Mouse (Mus musculus) induced T-regulatory cell, adult 2 months (primary cell): ENCODE results near the gene Aox3.

ENCODE experiments used
- DNase-seq: peaks from one replicate; pipeline ENCODE4 v3.0.0-alpha.2; 2012; ENCODE audit warnings: low read depth

Gene Aox3

GRCm38 (mm10) chr1:58210203-58210602 is 97.3 kb downstream of the Aox3 start, which contains the start of gene Aox4:
TSS of gene Aox4 (plus strand) at chr1:58210397.
- no peak for DNase-seq

DNA sequence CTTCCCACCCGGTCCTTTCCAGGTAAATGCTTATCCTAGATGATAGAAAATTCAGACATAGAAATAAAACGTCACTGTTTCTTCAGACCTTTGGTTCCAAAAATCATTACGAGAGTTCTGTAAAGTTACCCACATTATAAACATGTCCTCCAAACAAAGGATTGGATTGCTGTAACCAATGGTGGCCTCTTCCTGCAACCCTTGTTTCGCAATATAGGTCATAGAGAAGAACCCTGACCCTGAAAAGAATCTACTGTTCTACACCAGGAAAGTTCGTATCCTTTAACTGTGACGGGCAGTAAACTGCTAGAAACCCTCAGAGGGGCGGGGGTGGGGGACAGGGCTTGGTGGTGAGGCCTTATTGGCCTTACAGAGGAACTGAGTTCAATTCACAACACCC is 99.9 kb downstream of the Aox3 start:
- DNase-seq, result no peak

GRCm38 (mm10) chr1:58213838-58214237 is 100.9 kb downstream of the Aox3 start:
- no peak for DNase-seq

DNA sequence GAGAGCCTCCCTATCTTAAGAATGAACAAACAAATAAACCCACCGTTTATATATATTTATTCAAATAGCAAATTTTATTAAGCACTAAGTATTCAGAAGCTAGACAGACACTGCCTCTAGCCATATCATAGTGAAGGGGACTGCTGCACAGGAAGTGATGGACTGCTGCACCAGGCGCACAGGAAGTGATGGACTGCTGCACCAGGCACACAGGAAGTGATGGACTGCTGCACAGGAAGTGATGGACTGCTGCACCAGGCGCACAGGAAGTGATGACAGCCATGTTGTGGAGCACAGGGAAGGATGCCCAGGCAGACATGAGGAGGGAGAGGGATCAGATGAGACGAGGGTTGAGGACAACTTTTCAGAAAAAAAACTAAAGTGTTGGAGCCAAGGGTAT is 102.4 kb downstream of the Aox3 start:
- no peak for DNase-seq

GRCm38 (mm10) chr1:58215956-58216532 is 103.1 kb downstream of the Aox3 start:
- no peak for DNase-seq

GRCm38 (mm10) chr1:58221070-58221469 is 108.1 kb downstream of the Aox3 start:
- DNase-seq, result no peak

DNA sequence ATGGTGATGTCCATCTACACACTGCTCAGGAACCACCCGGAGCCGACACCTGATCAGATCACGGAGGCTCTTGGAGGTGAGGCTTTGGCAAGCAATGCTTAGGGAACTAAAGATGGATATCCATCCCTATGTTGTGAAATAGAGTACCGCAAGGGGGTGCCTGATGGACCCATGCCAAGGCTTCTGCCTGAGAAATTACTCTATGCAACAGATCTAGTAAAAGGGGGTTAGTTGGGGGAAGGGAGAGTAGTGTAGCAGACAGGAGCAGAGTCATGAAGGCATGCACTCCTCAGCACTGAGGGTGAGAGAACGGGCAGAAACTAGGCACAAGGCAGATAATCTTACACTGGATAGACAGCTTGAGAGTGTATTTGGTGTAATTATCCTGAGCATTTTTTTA is 108.9 kb downstream of the Aox3 start:
- DNase-seq, result no peak

DNA sequence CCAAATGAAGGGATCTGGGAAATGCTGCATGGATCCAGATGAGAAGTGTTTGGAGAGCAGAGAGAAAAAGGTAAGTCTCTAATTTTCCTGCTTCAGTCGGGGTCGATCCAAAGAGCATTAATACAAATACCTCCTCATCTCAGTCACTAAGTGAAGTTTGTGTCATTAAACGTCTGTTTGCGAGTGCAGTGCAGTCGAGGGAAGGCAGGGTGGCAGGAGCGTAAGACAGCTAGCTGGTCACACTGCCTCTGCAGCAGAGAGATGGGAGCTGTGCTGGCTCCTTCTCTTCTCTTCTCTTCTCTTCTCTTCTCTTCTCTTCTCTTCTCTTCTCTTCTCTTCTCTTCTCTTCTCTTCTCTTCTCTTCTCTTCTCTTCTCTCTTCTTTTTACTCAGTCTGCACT is 115.2 kb downstream of the Aox3 start:
- no peak for DNase-seq

GRCm38 (mm10) chr1:58228916-58229315 is 116.0 kb downstream of the Aox3 start:
- DNase-seq, result no peak

- DNase-seq, result no peak
Observed at GRCm38 (mm10) chr1:58229774-58230173, 116.8 kb downstream of the Aox3 start.

DNA sequence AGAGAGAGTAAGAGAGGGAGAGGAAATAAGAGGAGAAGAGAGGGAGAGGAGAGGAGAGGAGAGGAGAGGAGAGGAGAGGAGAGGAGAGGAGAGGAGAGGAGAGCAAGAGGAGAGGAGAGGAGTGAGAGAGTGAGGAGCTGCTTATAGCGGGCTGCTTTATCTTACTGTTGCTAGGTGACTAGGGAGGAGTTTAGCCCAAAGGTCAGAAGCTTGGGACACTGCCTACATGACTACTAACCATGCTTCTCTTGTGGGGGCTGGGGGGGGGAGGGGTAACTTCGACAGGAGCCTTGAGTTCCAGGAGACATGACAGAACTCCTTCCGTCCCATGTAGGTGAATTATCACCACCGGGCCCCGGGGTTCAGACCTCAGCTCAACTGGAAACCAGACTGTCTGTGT is 117.6 kb downstream of the Aox3 start:
- DNase-seq, result no peak

DNA sequence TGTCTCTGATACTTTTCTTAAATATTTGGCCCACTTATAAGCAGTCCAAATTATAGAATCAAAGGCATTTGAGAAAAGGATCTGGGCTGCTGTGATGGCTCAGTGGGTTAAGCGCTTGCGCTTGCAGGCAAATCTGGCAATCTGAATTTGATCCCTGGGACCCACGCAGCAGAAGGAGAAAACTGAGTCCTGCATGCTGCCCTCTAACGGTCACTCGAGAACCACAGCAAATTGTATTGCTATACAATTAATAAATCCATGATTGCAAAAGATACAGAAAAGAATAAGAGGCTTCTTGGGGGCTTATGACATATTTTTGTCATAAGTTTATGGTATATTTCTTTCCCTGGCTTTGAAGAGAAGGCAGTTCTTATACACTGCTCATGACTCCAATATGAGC is 122.5 kb downstream of the Aox3 start:
- peak; percentile 4 for DNase-seq

DNA sequence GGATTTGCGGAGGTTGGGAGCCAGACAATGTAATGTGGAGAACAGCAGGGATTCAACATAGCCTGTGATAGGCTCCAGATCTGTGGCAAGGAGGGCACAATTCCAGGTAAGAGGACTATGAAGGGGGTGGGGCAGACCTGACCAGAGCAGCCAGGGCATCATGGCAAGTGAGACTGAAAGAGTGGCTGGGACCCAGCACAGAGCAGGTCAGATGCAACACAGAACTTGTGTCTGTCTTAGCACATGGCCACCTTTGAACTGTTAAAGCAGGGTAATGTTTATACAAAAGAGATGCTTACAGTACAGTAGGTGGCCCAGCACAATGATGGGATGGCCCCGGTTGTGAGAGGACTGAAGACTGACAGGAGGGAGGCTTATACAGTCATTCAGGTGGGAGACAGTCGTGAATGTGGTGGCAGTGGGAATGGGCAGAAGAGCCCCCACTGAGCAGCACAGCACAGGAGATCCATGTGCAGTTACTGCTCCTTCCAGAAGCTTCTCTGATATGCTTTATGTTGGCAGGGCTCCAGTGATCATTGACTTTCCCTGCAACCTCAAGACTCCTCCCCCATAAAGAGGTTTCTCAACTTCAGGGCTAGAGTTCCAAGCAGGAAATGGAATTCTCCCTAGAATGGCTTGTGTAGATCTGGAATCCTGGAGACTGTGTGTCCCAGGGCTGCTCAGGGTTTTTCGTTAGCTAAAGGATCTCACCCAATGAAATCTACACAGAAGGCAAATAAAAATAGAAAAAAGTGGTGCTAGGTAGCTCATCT is 124.8 kb downstream of the Aox3 start:
- no peak for DNase-seq

DNA sequence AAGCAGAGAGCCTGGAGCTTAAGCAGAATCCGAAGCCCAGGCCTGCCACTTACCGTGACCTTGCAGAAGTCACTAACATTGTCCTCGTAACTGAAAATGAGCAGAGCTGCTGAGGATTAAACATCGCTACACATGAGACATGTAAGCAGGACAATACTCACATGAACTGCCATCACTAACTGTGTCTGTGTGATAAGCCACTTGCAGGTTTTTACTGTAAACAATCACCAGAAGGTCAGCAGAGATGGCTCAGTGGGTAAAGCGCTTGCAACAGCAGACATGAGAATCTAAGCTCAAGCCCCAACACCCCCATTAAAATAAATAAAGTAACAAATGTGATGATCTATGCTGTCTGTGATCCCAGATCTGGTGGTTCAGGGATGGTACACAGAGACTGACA is 125.5 kb downstream of the Aox3 start:
- no peak for DNase-seq

- DNase-seq, result no peak
Observed at GRCm38 (mm10) chr1:58238961-58239360, 126.0 kb downstream of the Aox3 start.

GRCm38 (mm10) chr1:58240347-58240746 is 127.4 kb downstream of the Aox3 start:
- peak; percentile 7 for DNase-seq

GRCm38 (mm10) chr1:58244487-58244886 is 131.6 kb downstream of the Aox3 start:
- no peak for DNase-seq

DNA sequence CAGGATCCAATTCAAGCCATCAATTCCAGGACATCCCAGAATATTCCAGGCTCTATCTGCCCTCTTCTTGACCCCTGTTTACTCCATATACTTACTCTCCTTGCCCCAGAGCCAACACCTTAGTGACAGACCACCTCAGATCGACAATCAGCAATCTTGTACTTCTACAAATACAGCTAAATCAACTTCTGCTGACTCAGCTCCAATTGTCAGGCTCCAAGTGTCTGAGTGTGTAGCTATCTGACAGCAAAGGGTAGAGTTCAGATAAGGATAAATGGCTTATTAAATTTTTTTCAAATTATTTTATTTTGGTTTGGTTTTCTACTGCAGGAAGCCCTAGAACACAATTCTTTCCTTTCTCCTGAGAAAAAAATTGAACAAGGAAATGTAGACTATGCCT is 135.6 kb downstream of the Aox3 start:
- DNase-seq, result no peak
